Mouse (Mus musculus) thymus, adult 2 months (tissue): ENCODE measurements around the gene Gata3.

Experiments used
- CTCF ChIP-seq: fragments of 200-500 bp; IDR thresholded peaks from 2 replicates; pipeline ENCODE4 v1.5.1; 2012; ENCODE audit warnings: mild to moderate bottlenecking, control low read depth, low read length, moderate library complexity, borderline replicate concordance; ENCODE audit not compliant: control insufficient read depth, poor library complexity, insufficient read depth; ENCODE audit errors: extremely low read depth
- POLR2A ChIP-seq: fragments of 200-500 bp; IDR thresholded peaks from 2 replicates; pipeline ENCODE4 v1.6.1; 2012; ENCODE audit warnings: mild to moderate bottlenecking, low read length, control low read depth, moderate library complexity; ENCODE audit not compliant: control insufficient read depth, poor library complexity, insufficient read depth; ENCODE audit errors: extremely low read depth

DNA sequence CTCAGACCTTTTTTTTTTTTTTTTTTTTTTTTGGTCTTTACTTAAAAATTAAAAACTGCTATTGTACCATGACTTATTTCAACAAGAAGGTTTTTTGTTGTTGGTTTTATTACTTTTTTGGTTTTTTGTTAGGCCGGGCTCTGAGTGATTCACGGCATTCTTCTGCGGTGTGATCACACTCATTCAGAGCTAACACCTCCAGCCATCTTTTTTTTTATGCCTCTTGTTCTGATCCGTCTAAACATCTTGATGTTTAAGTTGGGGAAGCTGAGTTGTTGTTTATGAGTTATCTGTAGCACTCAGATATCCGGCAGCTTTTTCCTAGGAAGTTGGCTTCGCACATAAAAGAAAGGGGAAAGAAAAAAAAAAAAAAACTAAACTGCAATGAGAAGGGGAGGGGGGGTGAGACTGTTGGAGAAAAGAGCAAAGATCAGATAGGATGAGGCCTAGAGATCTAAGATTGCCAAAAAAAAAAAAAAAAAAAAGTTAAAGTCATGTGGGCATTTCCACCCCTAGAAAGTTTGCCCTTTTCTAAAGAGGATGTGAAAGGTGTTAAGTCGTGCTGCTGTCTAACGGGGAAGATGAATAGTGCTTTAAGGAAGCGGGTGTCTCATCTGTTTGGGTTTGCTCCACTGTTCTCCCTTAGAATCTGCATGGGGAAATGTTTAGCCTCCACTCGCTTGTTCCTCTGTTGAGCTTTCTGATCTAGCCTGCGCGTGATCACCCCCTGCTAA is 22.6 kb downstream of the Gata3 start:
- TF ChIP-seq POLR2A, result no peak
- TF ChIP-seq CTCF, result no peak
